Mouse (Mus musculus): ENCODE measurements around the gene Enah.

The Enah gene

DNA sequence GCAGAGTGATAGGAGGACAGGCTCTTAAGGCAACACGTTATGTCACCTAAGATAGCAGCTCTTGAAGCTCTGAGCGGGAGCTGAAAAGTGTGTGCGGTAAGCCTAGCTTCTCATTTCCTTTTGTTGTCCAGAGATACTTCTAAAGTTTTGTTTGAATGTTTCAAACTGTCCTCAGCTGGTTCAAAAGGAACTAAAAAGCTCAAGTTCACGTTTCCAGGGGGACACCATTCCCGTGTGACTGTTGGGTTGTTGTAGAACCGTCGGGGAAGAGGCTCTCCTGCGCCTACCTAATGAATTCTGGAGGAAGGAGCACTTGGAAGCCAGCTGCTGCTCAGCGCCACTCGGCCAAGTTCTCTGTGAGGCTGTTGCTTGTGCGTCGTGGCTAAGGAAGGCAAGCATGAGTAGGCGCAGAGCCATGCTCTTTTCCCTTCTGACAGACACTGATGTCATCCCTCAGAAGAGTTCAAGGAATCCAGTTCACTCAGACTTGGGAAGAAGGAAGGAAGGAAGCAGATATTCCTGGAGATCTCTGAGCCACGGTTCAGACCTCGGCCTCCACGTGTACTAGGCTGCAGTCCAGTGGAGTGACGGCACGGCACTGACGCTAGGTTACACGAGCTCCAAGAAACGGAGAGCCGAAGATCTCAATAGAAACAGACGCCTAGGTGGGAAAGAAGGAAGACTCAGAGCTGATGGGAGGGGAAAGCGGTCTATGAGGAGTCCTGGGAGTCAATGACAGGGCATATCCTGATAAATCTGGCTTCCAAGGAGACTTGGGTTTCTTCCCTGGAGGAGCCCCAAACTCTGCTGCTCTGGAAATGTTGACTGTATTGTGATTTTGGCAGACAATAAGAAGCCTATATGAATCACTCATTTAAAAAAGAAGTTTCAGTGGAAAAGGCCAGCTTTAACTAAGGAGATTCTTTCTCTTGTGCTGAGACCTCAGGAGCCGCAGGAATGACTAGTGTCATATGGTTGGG is 8.7 kb upstream of the Enah start:
- no peak for ATAC-seq (ENCODE audit: insufficient number of reproducible peaks, low FRiP score, low TSS enrichment)

DNA sequence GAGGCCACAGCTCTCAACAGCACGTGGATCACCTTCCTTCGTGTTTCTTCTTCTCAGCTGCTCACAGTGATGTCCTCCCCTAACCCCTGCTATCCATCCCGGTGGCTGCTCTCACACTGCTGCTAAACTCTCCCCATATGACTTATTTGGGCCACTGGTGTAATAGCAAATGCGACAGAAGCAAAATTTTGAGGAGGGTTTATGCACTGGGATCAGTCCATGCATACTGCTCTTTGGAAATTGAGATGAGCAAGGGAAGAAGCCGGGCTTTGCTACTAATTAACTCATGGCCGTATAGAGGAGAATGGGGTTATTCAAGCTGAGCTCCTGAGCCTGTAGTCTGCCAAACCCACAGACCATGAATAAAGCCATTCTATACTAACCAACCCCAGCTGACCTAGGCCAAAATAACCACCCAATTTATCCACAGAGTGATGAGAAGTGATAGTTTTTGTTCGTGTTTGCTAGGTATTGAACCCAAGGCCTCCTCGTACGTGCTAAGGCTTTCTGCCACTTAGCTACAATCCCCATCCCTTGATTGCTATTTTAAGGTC is 7.7 kb upstream of the Enah start:
- no peak for ATAC-seq (ENCODE audit: insufficient number of reproducible peaks, low FRiP score, low TSS enrichment)

DNA sequence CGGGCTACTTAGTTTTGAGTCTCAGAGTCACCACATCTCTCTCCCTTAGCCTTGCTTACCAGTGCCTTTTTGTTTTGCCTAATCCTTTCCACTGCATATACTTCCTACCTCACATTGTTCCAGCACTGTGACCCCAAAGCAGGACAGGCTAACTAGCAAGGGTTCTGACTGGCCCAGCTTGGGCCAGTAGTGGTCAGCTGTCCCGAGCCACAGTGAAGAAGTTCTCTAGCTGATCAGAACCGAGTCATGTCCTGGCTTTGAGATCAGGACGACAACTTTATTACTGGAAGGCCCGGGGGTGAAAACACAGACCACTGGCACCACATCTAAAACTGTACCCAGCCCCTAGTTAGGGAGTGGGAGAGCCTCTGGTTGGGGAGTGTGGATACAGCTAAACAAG is 7.0 kb upstream of the Enah start:
- no peak for ATAC-seq (ENCODE audit: insufficient number of reproducible peaks, low FRiP score, low TSS enrichment)

DNA sequence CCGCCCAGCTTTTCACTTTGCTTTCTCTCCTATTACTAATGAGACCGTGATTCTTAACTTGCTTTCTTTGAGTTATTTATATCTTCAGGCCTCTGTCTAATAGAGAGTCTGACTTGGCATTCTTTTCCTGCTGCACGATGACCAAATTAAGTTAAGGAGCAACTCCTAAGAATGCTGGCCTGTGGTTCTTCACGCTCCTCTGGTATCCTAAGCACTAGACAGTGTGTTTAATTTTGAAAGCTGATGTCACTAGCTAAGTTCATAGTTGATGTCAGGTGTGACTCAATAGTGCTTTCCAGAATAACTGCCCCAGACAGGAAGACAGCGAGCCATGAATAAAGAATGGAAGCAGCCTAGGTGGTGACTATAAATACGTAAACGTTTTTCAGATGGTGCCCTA is 6.3 kb upstream of the Enah start:
- ATAC-seq (ENCODE audit: insufficient number of reproducible peaks, low FRiP score, low TSS enrichment) = no peak

DNA sequence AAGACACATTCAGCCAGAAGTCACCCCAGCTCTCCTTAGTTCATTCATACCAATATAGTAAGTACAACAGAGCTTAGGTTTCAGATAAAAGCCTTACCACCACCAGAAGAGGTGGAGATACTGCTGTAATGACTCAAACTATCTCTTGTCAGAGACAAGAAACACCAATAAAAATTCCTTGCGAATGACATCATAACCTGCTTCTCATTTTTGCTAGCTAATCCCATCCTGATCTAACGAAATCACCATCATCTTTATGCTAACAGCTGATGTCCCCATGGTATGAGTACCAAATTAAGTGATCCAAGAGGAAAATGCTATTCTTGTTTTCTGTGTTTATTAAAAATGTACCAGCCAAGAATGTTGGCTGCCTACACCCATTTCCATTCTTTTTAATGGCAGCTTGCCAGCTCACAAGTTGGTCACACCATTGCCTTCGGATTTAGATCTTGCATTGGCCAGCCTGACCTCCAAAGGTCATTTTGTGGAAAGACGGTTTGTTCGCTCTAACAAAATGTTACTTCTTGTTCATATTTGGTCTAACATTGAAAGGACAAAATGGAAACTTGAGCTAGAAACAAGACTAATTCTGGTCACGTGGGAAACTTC is 2.0 kb upstream of the Enah start:
- no peak for ATAC-seq (ENCODE audit: insufficient number of reproducible peaks, low FRiP score, low TSS enrichment)

DNA sequence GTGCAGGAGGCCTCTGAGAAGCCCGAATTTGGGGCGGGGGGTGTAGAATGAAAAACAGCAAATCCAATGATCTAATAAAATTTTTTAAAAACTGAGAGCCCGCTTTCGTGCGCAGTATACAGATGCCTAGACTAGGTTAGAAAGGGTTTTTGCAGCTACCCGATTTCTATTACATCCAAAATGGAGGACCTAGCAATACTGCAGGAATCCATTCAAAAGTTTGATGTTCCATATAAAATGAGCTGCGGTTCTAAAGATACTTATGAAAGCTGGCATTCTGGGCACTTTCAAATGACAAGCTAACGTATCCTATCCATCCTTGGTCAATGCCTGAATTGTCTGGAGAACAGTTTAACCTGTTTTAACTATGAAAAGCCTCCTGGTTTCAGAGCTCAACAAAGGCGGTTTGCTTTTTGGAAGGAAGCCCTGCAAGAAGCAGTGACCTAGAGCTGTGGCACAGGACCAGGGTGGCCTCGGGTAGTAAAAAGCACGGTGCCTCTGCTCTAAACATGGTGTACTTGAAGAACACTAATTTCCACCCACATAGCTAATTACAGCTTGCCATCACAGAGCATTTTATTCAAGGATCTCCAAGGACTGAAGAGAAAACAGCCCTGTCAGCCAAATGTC is 1.2 kb upstream of the Enah start:
- no peak for ATAC-seq (ENCODE audit: insufficient number of reproducible peaks, low FRiP score, low TSS enrichment)

DNA sequence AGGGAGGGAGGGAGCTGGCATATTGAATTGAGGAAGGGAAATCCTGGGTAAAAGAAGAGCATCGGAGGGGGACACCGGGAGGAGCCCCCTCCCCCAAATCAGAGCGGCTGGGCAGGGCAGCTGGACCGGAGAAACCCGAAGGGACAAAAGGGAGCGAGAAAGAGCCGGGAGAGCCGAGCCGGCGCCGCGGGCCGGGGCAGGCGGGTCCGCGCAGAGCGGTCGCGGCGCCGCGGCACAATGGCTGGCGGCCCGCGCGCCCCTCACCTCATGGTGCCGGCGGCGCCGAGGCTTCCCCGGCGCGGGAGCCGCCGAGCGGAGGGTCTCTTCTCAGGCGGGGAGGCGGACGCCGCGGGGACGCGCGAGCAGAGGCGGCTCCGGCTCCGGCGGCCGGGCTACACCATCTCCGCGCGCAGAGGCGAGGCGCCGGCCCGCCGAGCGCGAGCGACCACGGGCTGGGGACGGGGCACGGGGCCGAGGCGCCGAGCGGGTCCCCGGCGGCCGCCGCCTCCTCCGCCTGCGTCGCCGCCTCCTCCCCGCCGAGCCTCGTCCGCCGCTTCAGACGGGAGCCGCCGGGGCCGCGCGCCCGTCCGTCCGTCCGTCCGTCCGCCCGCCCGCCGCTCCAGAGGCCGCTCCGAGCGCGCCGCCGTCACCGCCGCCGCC is 394 bp downstream of the Enah start:
- peak; percentile 42 for ATAC-seq (ENCODE audit: insufficient number of reproducible peaks, low FRiP score, low TSS enrichment)

DNA sequence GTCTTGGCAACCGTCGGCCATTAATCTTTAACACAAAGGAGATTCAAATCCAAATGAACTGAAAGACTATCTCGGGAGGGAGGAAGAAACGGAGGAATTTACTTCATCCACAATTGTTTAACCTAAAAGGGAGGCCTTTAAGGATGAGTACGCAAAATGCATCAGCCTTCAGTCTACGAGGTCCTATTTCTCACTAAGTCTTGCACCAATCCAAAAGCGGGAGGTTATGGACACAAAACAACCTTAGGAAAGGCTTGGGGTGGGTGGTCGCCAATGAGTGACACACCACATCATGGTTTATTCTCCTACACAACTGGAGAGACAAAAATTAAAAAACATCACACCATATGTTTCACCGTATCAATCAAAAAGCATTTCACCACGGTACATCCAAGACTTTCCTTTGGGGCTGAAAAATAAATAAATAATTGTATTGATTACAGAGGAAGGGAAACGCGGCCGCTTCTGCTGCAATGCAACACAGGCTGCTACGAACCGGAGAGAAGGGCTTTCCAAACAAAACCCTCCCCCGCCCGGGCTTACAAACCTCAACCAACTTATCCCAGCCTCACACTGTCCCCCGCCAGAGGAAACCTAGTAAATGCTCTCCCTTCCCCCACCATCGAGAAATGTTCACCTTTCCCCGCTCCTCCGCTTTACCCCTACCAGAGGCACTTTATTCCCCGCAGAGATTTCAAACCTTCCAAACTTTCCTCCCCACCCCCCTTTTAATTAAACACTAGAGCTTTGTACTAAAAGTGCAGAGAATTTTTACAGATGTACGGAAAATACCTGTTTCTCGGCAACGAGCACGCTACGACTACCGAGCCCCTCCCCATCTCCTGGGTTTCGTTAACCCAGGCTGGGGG is 1.2 kb downstream of the Enah start:
- ATAC-seq (ENCODE audit: insufficient number of reproducible peaks, low FRiP score, low TSS enrichment) = no peak

DNA sequence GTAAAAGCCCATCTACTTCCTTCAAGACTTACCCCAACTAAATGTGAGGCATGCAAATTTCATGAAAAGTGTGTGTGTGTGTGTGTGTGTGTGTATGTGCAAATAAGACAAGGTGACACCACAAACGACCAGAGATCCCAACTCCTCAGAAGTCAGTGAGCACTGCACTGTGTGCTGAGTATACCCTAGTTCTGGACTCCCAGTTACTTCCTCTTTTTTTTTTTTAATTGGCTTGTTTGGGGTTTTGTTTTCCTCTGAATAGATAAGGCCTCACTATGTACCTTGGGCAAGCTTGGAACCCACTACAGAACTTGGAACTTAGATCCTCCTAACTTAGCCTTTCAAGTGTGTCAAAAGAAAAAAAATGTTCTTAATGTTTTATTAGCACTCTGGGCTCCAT is 14.0 kb downstream of the Enah start:
- ATAC-seq (ENCODE audit: insufficient number of reproducible peaks, low FRiP score, low TSS enrichment) = no peak

DNA sequence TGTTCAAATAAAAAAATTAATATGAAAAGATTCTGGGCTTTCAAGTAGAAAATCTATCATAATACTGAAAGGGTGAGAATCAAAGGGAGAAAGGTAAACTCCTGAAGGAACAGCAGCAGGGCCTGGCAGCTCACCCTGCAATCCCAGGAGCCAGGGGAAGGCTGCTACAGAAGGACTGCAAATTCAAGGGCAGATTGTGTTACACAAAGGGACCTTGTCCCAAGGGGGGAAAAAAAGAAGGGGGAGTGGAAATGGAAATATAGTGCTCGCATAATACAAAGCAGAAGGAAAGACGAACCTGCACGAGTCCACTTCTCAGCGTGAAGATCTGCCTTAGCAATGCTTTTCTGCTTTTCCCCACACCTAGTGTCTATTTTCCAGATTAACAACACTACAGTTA is 21.1 kb downstream of the Enah start:
- no peak for ATAC-seq (ENCODE audit: insufficient number of reproducible peaks, low FRiP score, low TSS enrichment)

DNA sequence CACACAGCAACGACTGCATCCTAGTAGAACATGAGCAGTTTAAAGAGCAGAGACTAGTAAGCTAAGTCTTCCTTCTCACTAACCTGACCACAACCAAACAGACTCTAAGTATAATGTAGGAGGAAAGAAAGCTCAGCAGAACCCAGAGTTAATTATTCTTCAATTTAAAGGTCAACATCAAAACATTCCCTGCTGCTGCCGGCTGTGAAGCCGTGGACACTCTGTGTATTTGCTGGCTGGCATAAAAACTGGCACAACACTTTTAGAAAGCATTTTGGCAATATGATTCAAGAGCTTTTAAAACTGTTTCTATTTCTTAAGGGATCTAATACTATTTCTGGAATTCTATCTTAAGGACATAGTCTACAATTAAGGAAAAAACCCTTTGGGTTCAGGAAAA is 22.0 kb downstream of the Enah start:
- no peak for ATAC-seq (ENCODE audit: insufficient number of reproducible peaks, low FRiP score, low TSS enrichment)

DNA sequence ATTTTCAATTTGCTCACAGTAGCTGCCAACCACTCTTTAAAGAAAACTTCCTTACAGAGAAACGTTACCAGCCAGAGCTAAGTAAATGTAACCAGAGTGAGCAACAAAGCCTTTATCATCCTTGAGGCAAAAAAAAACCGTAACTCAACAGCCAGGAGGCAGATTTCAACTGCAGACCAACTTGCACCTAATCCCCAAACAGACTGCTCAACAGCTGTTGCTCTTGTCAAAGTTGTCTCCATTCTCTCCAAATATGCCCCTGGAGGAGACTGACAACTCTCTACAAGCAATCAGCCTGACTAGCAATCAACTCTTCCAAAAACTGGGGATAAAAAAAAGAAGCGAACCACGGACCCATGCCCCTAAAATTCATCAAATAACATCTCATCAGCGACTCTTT is 26.2 kb downstream of the Enah start:
- ATAC-seq (ENCODE audit: insufficient number of reproducible peaks, low FRiP score, low TSS enrichment) = no peak

DNA sequence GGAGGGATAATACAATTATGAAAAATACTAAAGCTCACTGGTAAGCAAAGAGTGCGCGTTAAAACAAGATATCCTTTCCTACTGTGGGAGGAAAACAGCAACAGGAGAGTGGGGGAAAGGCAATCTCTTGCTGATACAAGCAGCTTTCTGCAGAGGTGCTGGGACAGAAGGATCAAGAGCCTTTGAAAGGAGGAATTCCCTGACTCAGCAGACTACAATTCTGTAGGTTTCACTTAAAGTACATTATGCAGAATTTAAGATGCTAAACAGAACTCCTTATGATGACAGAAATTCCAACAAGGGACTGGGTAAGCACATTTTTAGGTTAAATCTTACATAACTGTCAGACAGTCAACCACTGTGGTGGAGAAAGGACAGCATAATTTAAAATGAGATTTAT is 31.4 kb downstream of the Enah start:
- ATAC-seq (ENCODE audit: insufficient number of reproducible peaks, low FRiP score, low TSS enrichment) = no peak

DNA sequence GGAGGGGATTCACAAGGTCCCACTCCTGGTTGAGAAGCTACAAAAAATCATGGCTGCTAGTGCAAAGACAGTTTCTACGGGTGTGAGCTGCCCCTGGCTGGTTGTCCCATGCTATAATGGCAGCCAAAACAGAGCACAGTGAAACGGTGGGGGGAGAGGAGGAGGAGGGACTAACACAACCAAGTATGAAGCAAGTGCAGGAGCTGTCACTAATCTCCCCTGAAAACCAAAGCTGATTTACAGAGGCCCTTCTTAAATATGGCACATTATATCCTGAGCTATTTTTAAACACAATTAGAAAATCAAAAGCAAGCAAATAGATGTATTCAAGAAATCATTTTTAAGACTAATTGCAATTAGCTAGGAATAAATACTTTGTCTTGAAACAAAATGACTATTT is 32.6 kb downstream of the Enah start:
- ATAC-seq (ENCODE audit: insufficient number of reproducible peaks, low FRiP score, low TSS enrichment) = no peak

DNA sequence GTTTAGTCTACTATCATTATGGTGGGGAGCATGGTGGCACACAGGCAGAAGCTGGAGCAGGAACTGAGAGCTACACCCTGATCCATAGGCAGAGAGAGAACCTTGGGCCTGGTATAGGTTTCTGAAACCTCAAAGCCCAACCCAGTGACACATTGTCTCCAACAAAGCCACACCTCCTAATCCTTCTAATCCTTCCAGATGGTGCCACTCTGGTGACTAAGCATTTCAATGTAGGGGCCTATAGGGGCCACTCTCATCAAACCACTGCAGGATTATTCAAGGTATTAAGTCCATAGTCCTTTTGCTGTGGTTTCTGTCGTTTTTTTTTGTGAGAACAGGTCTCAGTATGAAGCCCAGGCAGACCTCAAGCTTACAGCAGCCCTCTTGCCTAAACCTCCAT is 33.9 kb downstream of the Enah start:
- ATAC-seq (ENCODE audit: insufficient number of reproducible peaks, low FRiP score, low TSS enrichment) = no peak

DNA sequence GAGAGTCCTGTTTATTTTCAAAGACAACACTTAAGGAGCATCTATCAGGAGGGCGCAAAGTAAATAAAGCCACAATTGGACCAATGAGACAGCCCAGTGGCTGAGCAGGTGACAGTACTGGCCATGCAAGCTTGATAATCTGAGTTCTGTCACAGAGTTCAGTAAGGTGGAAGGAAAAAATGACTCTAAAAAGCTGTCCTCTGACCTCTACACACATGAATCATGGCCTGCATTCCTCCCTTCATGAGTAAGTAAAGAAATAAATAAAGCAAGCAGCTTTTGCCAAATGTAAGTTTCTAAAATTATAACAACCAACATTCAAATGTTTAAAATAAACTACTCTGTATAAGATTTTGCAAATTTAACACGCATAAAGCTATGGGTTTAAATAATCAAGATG is 35.0 kb downstream of the Enah start:
- ATAC-seq (ENCODE audit: insufficient number of reproducible peaks, low FRiP score, low TSS enrichment) = no peak

DNA sequence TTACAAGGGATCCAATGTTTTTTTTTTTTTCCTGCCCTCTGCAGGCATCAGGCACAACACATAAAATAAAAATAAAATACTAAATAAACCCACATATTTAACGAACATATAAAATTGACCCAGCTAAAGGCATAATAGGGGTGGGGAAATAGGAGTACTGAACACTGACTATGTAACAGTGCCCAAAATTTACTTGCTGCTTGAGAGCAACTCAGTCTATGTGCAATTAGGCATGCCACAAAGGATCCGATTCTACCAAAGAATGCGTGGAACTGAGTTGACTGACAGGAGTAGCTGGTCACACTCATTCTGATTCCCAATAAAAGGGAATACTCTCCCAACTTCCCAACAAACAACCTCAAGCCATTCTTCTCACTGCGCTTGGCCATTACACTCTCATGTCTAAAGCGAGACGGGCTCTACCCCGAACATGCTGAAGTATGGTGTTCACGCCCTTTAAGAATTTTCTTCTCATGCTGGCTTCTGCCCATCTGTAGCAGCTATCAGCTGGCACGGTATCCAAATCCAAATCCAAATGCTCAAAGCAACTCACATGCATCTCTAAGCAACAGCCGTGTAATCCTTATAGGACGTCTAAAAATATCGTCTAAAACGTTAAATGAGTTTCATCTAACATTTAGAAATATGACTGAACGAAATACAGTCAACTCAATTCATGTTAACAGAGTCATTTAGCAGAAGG is 39.6 kb downstream of the Enah start:
- ATAC-seq (ENCODE audit: insufficient number of reproducible peaks, low FRiP score, low TSS enrichment) = no peak

DNA sequence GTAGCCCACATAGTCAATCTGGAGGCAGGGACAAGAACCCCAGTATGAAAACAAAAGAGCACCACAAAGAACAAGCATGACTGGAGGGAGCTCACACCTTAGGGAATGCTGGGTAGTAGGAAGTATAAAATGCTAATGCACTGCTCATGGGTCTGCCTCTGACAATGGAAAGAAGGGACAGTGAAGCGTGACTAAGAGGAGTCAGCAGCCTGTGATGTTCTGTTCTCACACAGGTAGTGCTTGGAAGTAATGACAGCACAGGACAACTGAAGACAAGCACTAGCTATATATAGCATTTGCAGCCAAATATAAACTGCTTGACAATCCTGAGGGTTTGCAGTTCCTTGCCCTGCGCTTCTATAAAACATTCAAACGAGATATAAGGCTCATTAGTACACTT is 44.3 kb downstream of the Enah start:
- 0 out of 2 replicates have a peak, but pooled peaks have one; percentile 26 for ATAC-seq (ENCODE audit: insufficient number of reproducible peaks, low FRiP score, low TSS enrichment)

DNA sequence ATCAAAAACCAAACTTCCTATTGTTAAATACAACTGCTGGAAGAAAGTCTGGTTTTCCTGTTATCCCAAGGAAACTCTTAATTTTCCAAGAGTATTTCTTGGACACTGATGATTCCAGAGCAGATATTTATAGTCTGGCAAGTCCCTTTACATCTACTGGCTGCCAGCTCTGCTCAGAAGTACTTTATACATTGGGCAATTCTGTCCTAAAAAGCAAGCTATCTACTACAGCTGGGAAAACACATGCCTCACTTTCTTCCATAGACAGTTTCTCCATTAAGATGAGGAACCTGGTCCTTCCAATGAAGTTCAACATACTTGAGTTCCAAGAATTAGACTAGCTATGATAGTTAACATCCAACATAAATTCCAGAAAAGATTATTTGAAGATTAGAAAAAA is 44.9 kb downstream of the Enah start:
- ATAC-seq (ENCODE audit: insufficient number of reproducible peaks, low FRiP score, low TSS enrichment) = no peak
